Mouse (Mus musculus): Measurements from ENCODE around the gene Sdhaf1.

GRCm38 (mm10) chr7:30314721-30315155 lies 9.0 kb downstream of the Sdhaf1 start, which contains the start of gene Syne4:
- TF ChIP-seq CTCF (IDR thresholded peaks at IDR 0.05; ENCODE audit: insufficient read depth, low read depth, low read length), result no peak
- TF ChIP-seq POLR2A (IDR thresholded peaks at IDR 0.05; ENCODE audit: insufficient read depth, low read depth, low read length), result no peak
